Mouse (Mus musculus) WW6 (cell line): ENCODE results near the gene Arl8a.

Experiments used
- DNase-seq: peaks from one replicate; pipeline ENCODE4 v3.0.0-alpha.2; 2013; ENCODE audit warnings: low read depth, low spot score

Arl8a gene

DNA sequence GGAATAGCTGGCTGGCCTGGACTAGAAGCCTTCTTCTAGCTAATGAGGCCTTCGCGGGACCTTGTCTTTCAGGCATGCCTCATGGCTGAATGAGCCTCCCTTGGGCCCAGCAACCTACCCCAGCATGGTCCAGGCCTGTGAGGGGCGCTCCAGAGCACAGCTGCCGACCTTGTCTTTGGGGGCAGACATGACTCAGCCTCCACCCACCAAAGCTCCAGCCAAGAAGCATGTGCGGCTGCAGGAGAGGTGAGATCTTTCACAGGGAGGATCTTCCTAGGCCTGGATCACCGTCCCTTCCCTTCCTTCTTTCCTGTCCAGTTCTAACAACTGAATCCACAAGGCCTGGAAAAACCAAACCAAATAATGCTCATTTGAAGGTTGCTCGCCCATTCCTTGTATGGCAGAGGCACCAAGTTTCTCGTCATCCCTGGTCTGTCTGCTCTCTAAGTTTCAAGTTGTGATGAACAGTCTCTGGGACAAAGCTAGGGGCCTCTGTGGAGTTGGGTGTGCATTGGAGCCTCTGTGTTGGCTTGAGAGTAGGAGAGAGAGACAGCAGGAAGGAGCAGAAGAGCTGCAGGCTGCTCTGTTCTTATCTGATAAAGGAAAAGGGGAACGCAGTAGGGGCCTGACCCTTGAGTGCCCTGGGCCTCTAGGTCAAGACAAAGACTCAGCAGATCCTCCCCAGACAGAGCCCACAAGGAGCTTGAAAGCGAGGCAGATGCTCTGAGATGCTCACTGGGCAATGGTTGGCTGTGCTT lies 12.8 kb upstream of the Arl8a start:
- no peak for DNase-seq

DNA sequence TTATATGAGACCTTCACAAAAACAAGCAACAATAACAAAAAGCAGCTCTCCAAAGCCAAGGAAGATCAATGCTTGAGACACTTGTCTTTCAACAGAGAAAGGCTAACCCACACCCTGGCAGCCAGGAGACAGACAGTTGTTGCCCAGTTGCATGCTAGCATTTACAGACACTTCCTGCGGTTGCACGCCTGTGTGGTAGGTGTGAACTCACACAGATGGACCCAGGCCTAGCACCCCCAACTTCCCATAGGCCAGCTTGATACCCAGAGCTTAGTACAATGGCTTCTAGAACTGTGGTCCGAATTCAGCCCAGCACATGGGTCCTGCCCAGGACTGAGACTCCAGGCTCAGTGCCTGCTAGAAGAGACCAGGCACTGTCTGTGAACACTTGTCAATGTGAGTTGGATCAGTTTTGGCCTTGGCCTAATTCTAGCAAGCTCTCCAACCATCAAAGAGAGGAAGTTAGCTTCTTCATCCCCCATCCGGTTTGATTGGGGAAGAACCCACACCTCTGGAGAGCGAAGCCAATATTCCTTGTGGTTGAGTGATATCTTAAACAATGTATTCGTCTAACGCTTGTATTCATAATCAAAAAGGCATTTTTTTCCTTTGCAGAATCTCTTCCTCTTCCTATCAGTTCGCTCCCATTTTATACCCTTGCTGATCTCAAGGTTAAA lies 11.4 kb upstream of the Arl8a start:
- no peak for DNase-seq

DNA sequence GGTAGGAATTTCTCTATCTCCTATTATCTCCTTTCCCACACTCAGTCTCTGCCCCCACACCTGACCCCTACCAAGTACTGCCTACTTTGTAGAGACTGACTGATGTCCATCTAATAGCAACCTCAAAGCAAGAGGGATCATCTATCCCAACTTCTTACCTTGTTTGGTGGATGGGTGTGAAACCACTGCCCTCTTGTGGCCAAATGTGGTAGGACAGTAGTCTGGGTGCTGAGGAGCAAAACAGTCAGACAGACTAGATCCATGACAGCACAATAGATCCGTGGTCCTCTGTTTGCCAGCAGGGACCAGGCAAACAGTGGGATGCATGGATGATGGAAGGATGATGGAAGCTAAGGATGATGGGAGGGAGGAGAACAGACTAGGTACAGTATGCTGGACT lies 10.1 kb upstream of the Arl8a start:
- DNase-seq = no peak

DNA sequence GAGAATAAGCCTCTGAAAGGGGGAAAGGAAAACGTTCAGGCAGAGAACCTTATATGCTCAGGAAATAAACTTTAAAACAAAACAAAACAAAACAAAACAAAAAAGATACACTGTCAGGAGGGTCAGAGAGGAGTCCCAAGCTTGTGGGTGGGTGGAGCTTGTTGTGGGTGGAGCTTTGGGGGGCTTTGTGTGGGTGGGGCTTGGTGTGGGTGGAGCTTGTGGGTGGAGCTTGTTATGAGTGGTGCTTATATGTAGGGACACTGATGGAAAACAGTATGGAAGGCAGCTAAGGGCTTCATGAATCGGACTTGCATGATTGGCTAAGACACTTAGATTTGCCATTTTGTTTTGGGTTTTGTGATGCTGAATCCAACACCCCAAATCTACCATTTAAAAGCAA lies 6.7 kb upstream of the Arl8a start:
- no peak for DNase-seq

DNA sequence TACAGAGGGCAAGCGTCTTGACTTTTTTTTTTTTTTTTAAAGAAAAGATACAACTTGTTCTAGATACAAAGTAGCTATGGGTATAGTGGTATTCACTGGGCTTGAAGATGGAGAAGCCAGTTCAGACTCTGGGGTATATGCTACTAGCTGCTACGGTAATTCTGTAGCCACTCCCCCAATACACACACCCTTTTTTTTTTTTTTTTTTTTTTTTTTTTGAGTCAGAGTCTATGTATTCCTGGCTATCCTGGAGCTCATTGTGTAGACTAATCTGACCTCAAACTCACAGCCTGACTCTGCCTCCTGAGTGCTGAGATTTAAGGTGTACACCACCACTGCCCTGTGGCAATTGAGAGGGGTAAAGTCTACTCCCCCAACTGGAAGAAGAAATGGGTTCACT lies 4.2 kb upstream of the Arl8a start:
- no peak for DNase-seq

DNA sequence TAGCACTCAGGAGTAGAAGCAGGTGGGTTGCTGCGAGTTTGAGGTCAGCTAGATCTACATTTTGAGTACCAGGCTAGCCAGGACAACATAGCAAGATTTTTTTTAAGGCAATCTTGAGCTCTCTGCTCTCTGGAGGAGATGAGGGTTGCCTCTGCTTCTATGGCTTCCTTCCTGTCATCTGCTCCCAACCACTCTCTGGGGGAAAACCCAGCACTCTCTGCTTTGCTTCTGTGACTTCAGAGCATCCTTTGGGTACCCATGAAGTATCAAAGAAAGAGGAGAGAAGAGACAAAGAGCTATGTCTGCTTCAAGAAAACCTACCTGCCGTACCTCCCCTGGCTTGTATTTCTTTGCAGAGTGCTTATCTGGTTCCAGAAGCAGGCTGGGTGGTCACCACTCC lies 2.7 kb upstream of the Arl8a start:
- DNase-seq = no peak

DNA sequence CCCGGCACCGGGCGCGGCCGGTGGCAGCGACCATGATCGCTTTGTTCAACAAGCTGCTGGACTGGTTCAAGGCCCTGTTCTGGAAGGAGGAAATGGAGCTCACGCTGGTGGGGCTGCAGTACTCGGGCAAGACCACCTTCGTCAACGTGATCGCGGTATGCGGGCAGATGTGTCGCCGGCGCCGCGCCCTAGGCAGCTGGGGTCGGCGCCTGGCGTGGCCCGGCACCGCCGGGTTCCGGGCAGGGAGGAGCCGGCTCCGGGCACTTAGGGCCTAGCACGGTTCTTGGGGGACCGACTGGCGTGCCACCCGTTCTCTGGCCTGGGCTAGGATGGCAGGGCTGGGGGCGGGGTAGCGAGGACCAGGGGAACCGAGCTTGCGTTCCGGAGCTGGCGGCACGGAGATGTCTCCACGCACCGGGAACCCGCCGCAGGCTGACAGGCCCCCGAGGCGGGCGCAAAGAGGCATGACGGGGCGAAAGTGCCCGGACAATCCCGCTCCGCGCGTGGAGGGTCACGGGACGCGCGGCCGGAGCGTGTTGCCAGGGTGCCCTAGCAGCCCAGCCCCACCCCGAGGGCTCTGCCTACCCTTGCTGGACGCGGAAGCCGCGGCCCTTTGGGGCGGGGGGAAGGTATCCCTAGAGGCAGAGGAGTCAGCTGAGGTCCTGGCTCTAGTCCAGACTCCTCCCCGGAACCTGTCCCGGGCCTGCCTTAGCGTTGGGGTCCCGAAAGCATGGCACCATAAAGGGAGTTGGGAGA lies 500 bp downstream of the Arl8a start:
- DNase-seq = no peak

DNA sequence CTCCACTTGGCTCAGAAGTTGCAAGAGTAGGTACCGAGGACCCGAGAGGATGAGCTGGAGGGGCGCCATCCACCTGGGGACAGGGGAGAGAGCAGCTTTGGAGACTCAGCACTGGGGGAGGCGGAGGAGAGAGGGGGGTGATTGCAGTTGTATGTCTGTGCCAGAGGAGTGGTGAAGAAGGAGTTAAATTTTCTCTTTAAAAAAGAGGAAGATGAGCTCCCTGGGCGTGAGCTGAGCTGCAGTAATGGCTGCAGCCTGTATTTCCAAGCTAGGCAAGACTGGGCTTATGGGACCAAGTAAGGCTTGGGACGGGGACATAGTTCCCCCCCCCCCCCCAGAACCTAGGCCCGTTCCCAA lies 1.1 kb downstream of the Arl8a start:
- no peak for DNase-seq

DNA sequence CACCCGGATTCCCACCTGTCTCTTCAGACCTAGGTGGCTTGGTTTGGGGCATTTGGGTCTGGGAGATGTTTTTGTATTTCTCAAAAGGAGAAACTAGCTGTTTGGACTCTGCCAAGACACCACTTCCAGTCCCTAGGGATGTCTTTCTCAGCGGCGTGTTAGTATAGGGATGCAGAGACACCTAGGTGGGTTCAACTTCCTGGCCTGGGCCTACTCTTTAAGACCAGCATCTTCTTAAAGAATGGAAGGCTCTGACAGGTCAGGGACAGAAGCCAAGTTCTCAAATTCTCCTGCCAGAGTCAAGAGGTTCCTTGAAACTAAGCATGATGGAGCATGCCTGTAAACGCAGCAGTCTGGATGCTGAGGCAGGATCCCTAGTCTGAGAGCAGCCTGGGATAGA lies 1.9 kb downstream of the Arl8a start:
- DNase-seq = no peak

DNA sequence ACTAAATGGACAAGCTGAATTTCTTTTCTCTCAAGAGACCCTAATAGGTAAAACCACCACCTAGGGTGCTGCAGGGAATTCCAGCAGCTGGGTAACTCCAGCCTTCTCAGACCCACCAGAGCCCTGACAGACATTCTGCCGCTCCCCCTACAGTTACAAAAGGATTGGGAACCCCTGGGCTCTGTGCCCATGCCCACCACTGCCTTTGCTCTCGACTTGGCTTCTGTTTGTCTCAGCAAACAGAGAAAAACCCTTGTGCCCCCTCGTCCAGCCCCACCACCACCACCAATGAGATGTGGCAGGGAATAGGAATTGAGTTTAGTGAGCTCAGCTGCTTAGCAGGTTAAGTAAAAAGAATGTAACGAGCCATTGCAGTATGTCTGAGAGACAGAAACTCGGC lies 2.4 kb downstream of the Arl8a start:
- DNase-seq = no peak

DNA sequence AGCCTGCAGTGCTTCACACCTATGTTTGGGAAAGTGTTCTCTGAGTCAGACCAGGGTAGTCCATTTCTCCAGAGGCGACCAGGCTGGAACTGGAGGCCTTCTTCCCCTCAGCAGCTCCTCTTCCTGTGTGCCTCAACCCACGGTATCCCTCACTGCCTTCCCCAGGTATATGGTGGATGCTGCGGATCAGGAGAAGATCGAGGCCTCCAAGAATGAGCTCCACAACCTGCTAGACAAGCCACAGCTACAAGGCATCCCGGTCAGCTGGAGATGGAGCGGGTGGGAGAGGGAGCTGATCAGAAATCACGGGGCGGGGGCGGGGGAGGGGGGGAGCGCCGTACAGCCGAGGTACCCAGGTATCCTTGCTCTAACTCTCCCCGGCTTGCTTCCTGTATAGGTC lies 7.4 kb downstream of the Arl8a start:
- no peak for DNase-seq

DNA sequence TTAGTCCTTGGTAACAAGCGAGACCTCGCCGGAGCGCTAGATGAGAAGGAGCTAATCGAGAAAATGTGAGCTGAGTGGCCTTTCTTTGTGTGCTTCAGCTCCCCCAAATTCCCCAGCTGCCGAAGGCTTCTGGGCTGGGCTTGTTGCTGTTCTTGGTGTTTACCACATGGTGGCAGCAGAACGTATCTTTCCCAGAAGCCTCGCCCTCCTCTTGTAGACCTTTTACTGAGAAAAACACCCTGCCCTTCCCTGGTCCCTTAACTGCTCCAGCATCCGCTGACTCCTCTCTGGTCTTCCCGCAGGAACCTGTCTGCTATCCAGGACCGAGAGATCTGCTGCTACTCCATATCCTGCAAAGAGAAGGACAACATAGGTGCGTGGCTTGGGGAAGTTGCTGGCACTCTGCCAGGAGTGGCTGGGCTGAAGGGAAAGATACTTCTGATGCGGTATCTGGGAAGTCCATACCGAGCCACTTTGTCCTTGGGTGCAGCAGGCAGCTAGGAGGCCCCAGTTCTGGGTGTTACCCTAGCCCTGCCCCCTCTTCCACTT lies 7.9 kb downstream of the Arl8a start:
- DNase-seq = peak; percentile 79

DNA sequence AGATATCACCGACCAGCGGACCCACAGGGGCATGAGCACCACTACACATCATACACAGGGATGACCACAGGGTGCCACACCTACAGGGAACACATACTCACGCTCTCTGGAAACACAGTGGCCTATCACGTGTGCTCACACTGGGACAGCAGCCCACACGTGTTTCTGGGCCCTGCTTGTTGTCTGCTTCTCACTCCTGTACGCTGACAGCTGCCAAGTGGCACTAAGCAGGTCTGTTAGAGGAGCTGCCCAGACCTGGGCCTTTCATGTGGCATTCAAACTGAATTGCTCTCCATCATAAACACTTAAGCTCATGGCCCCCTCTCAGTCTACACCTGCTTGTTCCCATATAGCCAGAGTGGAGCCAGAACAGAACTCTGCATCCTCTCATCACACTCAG lies 9.7 kb downstream of the Arl8a start:
- no peak for DNase-seq

DNA sequence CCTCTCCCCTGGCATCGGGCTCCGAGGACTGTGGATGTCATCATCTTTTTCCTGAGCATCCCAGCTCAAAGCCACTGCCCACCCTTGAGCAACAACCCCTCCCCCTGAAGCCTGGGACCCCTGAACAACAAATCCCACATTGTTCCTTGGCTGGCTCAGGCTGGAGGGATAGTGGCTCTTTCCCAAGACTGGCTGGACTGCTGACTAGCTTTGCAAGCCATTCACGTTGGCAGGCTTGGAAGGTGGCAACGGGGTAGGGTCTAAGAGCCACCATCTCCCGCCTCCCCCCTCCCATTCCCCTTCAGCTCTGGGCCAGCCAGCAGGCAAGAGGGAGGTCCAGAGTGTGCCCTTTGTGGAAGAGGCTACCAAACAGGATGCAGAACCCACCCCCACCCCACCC lies 12.0 kb downstream of the Arl8a start:
- DNase-seq = no peak

DNA sequence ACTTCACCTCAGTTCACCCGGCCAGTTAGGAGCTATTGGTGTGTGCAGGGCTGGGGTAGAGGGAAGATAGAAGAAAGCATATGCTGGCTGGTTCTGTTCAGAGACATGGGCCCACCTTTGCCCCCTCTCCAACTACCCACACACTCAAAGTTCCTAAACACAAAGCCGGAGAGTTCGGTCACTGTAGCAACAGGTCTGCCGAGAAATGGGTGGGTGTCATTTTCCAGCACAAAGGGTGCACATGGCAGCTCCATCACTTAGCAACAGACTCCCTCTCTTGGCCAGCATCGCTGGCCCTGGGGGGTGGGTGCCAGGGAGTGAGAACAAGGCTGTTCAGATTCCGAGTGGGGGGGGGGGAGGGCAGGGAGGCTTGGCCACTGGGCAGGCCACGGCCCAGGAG lies 12.4 kb downstream of the Arl8a start:
- DNase-seq = no peak

DNA sequence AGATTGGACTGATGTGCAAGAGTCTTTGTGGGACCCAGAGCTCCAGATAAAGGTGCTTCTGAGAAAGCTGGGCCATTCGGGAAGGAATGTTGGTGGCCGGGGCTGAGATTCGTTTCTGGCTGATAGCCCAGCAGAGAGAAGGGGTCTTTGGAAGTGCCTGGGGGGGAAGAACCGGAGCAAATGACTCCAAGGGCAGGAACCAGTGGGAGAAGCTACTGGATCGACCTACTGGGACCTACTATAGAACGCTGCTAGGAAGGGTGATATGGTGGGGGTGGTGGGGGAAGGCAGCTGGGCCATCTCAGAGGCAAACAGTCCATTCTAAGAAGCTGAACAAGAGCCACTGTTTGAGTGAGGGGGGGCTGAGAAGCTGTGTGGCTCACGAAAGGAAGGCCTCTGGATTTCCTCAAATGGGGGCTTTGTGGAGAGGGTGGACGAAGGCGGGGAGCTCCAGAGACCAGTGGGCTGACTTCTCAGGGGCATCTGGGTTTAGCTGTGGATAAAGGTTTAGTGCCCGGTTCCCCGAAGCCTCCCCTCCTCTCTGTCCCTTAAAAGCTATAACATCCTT lies 13.0 kb downstream of the Arl8a start:
- no peak for DNase-seq

DNA sequence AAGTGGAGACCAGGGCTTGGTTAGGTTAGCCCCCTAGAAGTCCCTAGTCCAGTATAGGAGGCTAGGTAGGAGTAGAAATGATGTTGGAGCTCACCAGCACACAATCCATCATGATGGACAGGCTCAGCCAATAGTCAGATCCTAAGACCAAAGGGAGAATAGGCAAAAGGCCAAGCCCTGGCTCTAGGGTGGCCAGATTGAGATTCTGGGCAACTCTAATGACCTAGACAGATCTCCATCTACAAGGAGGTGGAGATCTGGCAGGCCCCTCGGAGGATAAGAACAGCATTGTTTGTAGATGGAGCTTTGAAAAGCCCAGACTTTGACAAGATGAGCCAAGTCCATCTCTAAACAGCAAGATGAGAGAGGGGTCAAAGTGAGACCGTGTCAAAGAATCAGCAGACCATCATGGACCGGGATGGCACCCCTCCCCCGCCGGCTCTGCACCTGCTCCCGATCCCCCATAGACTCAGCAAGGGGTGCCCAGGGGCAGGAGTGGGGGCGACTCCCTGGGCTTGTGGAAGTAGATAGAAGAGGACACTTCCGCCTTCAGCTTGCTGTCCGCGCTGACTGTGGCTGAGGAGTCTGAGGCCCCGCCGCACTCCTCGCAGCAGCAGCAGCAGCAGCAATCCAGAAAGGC lies 13.9 kb downstream of the Arl8a start:
- DNase-seq = no peak

DNA sequence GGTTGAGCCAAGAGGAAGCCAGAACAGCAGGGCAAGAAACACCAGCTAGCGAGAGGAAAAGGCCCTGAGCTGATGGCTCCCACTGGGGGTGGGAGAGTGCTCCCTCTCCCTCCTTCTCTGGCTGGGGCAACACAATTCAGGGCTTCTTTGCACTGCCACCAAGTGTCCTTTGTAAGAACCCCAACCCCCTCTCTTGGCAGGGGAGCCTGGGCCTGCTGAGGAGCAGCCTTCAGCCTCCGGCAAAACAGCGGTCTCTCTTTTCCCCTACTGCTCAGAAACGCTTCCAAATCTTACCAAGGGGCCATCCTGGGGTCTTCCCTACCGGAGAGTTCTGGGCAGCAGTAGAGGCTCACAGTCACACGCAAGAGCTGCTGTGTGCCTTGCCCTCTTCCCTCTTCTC lies 16.1 kb downstream of the Arl8a start:
- no peak for DNase-seq

DNA sequence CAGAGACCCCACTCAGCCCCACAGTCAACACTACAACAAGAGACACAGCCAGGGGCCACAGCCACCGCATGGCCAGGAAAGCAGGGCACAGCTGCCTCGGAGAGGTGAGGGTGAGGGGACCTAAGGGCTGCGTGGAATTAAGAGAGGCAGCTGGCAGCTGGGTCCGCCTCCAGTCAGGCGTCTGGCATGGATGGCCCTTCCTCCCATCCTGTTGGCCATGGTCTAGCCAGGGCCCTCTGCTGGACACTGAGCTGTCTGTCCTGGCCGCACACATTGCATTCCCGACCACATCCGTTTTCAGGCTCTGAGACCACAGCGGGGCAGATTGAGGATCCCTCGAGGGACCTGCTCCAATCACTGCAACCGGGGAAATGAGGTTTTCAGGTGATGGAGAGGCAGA lies 20.8 kb downstream of the Arl8a start, which contains the start of gene Gpr37l1:
Gene Gpr37l1 (minus strand): TSS at position 247 of the 400 bp plus-strand sequence.
- DNase-seq = no peak

DNA sequence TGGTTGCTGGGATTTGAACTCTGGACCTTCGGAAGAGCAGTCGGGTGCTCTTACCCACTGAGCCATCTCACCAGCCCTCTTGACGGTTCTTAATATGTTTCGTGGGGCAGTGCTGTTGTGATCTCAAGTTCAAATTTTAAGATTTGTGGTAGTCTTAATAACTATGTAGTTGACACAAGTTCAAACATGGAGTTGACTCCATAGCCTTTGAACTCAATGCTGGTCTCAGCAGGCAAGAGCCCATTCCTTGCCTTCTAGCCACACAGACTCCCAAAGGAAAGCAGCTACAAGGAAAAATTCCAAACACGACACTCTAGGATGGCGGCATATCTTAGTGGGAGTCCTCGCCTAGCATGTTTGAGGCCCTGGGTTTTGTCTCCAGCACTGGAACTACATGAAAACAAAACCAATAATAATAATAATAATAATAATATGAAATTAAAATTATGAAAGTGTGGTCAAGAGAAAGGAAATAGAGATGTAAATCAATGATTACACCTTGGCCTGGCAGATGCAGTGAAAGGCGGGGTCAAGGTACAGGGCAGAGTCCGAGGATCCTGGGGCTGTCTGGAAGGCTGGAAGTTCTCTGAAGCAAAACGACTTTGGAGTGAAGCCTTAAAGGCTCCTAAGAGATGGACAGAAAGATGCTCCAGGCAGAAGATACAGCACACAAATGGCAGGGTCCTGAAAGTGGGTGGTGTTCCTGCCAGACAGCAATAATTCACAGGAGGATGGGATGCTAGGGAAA lies 22.0 kb downstream of the Arl8a start:
- no peak for DNase-seq
